Mouse (Mus musculus): ENCODE data around the gene Gpsm3.

Gpsm3 gene

GRCm38 (mm10) chr17:34604061-34604508 lies 14.5 kb downstream of the Gpsm3 start, which contains the start of gene Agpat1:
TSS of gene Agpat1 (plus strand) at chr17:34604262.
- DNase-seq: peak; percentile 96 to 100

- no peak for DNase-seq
These were observed 15.1 kb downstream of the Gpsm3 start for GRCm38 (mm10) chr17:34604511-34605237.

GRCm38 (mm10) chr17:34605609-34606008 lies 16.0 kb downstream of the Gpsm3 start:
- peak; percentile 97 for DNase-seq

- peak in 1 of 2 experiments; percentile 45 for DNase-seq
These were observed 16.8 kb downstream of the Gpsm3 start for GRCm38 (mm10) chr17:34606186-34607039.

- peak in 1 of 2 experiments; percentile 37 for DNase-seq
These were observed 18.4 kb downstream of the Gpsm3 start for GRCm38 (mm10) chr17:34607997-34608396.

DNA sequence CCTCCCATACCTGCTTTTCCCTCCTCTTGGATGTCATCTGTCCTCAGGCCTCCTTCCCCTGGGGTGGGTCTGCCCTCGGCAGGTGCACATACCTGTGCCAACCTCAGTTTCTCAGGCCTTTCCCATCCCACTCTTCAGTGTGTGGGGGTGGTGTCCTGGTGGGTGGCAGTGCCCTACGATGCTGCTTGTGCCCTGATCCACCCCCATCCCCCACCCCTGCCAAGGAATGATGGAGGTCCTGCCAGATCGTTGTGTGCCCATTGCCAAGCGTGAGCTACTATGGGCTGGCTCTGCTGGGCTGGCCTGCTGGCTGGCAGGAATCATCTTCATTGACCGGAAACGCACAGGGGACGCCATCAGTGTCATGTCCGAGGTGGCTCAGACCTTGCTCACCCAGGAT lies 21.4 kb downstream of the Gpsm3 start:
- peak in 1 of 2 experiments; percentile 11 for DNase-seq

GRCm38 (mm10) chr17:34613054-34613645 lies 23.5 kb downstream of the Gpsm3 start:
- no peak for DNase-seq

- DNase-seq: no peak
These were observed 24.2 kb downstream of the Gpsm3 start for GRCm38 (mm10) chr17:34613830-34614229.

- DNase-seq: no peak
These were observed 26.3 kb downstream of the Gpsm3 start, which contains the start of gene Egfl8 for GRCm38 (mm10) chr17:34615871-34616270. TSS of gene Egfl8 (minus strand) at chr17:34615971.

DNA sequence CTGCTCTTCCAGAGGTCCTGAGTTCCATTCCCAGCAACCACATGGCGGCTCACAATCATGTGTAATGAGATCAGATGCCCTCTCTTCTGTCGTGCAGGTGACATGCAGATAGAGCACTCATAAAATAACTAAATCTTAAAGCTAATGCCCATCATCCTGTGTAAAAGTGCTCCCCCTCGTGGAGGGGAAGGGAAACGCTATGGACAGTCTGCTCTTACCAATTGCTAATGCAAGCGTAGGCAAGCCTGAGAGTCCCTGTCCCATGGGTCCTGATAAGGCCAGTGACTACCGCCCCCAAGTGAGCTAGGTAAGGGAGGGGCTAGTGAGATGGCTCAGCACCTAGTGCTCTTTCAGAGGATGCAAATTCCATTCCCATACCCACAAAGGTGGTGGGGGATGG lies 29.4 kb downstream of the Gpsm3 start:
- peak; percentile 73 to 76 for DNase-seq

DNA sequence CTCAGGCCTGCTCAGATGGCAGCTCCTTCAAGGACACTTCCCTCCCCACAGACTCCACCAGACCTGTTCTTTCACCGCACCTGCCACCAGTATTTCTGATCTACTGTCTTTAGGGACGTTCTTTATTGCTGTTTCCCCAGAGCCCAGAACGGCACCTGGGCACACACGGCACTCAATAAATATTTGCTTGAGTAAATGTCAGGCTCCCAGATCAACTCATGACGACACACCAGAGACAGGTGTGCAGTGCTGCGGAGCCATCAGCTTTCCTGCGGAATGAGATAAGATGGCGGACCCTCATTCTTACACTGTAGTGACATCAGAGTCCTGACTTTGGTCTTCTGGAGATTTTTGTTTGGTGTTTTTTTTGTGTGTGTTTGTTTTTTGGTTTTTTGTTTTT lies 31.4 kb downstream of the Gpsm3 start:
- DNase-seq: no peak

DNA sequence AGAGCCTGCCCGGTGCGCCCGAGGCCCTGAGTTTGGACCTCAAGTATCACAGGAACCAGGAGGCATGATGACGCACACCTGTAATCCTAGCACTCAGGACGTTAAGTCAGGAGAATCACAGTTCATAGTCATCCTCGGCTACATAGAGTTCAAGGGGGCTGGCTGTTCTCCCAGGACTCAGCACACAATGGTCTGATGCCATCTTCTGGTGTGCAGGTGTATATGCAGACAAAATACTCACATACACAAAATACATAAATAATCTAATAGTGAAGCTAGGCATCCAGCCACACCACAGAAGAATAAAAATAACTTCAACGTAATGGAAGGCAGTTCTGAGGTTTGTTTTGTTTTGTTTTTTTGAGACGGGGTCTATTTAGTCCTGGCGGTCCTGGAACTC lies 33.6 kb downstream of the Gpsm3 start:
- DNase-seq: no peak

DNA sequence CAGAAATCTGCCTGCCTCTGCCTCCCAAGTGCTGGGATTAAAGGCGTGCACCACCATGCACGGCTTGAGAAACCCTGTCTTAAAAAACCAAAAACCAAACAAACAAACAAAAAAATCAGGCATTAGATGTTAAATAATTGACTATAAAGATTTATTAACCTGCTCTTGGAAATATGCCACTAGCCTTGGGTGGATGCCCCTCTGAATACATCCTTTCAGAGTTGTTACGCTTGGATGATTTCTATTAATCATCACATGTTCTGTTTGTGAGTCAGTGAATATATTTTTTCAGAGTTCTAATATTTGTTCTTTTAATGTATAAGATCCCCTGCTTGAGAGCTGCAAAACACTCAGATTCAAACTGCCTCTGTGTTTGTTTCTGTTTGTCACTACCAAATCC lies 35.4 kb downstream of the Gpsm3 start:
- no peak for DNase-seq

DNA sequence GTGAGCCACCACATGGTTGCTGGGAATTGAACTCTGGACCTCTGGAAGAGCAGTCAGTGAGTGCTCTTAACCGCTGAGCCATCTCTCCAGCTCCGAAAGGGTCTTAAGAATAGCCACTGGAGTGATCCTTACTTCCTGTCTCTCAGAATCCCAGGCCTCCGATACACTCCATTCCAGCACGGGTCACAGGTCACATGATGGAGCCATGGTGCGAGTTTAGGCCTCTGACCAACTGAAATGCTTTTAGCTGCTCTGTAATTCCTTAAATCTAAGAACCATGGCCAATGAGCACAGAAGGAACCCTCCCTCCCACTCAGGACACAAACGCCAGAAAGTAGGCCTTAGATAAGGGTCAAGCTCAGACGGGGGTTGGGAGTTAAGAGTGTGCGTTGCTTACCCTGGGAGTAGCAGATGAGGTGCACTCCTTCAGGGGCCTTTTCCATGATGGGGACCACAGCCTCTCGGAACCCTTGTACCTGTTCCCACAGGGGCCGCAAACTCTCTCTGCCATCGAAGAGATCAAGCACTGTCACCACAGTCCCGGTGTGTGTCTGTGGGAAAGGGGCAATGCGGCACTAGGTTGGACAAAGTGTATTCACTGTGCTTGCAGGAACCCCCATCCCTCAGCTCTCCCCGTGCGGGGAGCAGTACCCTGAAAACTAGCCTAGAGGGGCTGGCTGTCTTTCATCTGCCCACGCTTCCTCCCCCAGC lies 36.6 kb downstream of the Gpsm3 start:
- DNase-seq: no peak

DNA sequence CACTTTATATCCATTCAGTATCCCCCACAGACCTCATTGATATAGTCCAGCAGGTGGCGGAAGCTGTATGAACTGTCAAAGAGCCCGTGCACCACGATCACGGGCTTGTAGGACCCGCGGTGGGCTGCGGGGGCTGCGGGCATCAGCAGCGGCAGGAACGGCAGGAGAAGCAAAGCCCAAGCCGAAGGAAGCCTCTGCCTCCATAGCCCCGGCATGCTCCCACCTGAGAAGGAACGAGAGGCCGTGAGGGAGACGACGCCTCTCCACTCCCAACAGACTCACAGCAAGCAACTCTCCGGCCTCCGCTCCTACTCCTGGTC lies 37.1 kb downstream of the Gpsm3 start:
- no peak for DNase-seq

DNA sequence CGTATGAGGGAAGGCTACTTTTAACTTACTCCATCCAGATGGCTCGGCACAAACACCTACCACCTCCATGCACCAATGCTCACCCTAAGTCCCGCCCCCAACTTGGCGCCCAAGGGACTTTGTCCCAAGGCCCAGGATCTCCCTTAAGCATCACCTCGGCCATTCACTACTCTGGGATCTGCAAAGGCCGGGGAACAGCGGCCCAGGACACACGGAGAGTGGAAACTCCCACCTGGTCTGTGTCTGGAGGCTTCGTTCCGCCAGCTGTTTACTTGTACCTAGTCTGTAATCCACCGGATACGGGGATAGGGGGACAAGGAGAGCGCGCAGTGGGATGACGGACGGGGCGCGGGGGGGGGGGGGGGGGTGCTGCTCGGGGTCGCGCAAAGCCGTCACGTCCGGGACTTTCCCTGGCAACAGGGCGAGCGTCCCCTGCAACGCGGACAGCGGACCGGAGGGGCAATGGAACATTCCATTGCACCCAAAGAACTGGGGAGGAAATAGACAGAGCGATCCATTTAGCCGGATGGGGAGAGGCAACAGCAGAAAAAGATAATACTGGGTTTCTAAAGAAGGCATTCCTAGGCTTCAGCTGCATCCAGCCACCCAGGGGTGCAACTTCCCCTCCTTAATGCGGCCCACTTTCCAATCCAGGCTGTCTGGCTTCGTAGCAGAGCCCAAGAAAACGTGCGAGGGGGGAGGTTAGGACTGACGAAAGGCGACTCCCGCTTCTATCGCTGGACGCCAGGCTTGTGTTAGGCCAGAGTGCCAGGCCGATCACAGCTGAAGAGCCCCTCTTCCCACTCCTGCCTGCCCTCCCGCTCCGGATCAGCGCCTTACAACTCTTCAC lies 37.7 kb downstream of the Gpsm3 start:
- peak; percentile 86 to 93 for DNase-seq

DNA sequence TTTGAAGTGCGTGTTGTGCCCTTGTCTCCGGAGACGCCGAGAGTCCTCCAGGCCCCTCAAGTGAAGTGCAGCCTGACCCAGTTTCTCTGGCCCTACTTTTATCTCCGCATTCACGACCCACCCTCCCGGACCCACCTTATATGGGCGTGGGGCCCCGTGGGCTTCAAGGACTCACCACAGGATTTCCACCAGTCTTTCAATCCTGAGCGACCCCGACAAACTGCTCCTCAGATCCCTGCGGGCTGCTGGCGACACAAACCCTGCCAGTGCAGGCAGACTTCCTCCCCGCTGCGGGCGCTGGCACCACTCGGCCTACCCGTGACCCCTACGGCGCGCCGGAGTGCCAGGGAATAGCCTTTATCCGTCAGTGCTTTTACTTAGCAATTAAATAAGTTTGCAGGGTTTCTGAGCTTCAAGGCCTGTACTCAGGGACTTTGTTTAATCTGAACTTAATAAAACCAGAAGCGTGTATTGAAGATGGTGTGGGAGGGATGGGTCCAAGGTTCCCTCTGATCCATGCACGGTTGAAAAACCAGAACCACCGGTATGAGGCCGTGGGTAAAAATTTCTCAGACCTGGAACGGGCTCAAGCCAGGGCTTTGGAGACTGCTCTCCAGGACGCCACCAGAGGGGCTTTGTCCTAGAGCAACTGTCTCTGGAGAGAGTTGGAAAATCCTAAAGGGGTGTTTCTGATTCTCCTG lies 38.5 kb downstream of the Gpsm3 start, which contains the start of gene Ppt2:
Ppt2 (minus strand) TSS at position 568 of the 701 bp plus-strand sequence.
- peak; percentile 82 to 86 for DNase-seq

GRCm38 (mm10) chr17:34628644-34628967 lies 39.0 kb downstream of the Gpsm3 start:
- DNase-seq: no peak

DNA sequence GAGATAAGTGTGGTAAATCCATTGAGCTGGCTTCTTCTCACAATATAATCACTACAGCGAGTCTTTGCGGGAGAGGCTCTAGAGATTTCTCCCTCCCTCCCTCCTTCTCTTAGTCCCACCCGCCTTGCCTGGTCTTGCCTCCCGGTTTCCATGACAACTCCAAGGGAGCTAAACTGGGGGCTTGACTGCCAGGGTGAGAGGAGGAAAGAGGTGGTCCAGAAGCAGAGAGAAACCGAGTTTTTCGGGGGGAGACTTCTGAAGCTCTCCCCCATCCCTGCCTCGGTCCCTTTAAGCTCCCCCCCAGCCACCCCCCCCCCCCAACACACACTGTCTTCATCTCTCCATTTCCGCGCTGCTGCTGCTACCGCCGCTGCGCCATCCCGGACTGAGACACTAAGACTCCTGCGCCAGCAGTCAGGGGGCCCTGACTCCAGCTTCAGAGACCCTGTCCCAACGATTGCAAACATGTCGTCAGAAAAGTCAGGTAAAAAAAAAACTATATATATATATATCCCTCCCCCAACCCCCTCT lies 39.7 kb downstream of the Gpsm3 start, which contains the start of gene Prrt1:
Prrt1 (plus strand) TSS at position 313 of the 531 bp plus-strand sequence.
- peak; percentile 63 to 71 for DNase-seq

DNA sequence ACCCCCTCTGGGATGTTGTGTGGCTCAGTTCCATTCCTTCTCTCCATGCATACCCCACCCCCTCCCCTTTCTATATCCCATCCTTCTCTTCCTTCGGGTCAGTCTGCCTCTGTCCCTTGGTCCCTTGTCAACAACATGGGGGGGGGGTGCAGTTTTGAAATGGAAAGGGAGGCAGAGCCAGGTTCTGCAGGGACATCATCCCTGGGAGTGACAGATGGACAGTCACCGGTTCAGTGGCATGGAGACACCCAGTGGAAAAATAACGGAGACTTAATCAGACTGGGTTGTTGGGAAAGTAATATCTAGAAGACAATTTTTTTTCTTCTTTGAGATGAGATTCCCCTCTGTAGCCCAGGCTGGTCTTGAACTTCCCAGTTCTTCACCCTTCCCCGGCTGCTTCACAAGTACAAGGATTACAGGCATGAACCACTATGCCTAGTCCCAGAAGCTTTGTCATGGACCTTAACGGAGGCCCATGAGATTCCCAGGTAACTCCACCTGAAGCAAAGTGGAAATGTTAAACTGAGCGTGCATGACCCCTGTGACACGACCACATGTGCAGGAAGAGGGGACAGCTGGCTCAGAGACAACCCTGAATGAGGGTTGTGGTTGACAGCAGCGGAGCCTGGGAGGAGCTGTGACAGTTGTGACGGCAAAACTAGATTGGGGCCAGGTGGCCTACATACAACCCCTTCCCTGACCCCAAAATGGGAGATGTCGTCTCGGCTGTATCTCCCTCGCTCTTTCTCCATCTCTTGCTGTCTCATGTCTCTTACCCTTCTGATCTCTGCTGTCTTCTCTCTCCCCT lies 40.4 kb downstream of the Gpsm3 start:
- DNase-seq: peak; percentile 68 to 77

All from cerebellum, adult 18-20 months (tissue).